Mouse (Mus musculus) thymus, adult 2 months (tissue): ENCODE measurements around the gene Ggta1.

Source experiments
- CTCF ChIP-seq: fragments of 200-500 bp; IDR thresholded peaks from 2 replicates; pipeline ENCODE4 v1.5.1; 2012; ENCODE audit warnings: mild to moderate bottlenecking, control low read depth, low read length, moderate library complexity, borderline replicate concordance; ENCODE audit not compliant: control insufficient read depth, poor library complexity, insufficient read depth; ENCODE audit errors: extremely low read depth
- POLR2A ChIP-seq: fragments of 200-500 bp; IDR thresholded peaks from 2 replicates; pipeline ENCODE4 v1.6.1; 2012; ENCODE audit warnings: mild to moderate bottlenecking, low read length, control low read depth, moderate library complexity; ENCODE audit not compliant: control insufficient read depth, poor library complexity, insufficient read depth; ENCODE audit errors: extremely low read depth

GRCm38 (mm10) chr2:35385441-35385871 lies 77.6 kb downstream of the Ggta1 start:
- no peak for TF ChIP-seq CTCF
- TF ChIP-seq POLR2A = no peak
